Mouse (Mus musculus): Measurements from ENCODE around the gene Fgd6.

DNA sequence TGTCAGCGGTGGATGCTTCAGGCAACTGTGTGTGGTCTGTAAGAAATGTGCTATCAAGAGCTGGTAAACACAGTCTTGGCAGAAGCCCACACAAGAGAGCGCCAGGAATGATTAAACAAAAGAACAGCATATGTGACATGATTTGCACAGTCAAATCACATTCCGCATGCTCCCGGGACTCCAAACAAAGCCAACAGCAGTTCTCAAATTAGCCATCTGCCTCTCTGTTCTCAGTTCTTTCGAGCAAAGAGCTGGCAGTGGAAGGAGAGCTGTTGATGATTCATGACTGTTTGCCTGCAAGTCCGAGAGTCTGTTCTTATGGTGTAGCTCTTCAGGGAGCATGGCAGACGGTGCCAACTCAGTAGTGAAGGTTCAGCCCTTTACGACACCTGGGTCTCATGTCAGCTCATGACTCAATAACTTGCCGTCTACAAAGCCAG is 93.9 kb downstream of the Fgd6 start:
- no peak for TF ChIP-seq CTCF (IDR thresholded peaks at IDR 0.05; ENCODE audit: low read depth, low read length)
- no peak for TF ChIP-seq TAL1 (conservative IDR thresholded peaks at IDR 0.05; ENCODE audit: low read depth, low read length)

Measured in G1E (cell line).